Mouse (Mus musculus) intestine, postnatal 0 days (tissue): ENCODE results near the gene Jchain. TPM values are rescaled to one million over a fixed set of nuclear protein-coding genes. Genes with fewer than 3 reads are reported as not detected.

Experiments used
- ATAC-seq: fragments of 200-750 bp; cut with Nextera tagmentation; 2 replicates; pipeline ENCODE4 v1.8.0; 2017; ENCODE audit warnings: mild to moderate bottlenecking, moderate TSS enrichment, moderate library complexity
- H3K27ac ChIP-seq: fragments of 300-500 bp; sonication (generic); 2 replicates; pipeline ENCODE4 v1.5.1; 2014; ENCODE audit warnings: mild to moderate bottlenecking, low read depth, low read length, moderate library complexity
- H3K27me3 ChIP-seq: fragments of 300-500 bp; sonication (generic); replicated peaks from 2 replicates; pipeline ENCODE4 v1.6.1; 2014; ENCODE audit warnings: low read length, mixed read lengths; ENCODE audit not compliant: control insufficient read depth, insufficient read depth
- H3K36me3 ChIP-seq: fragments of 300-500 bp; sonication (generic); 2 replicates; pipeline ENCODE4 v1.6.1; 2014; ENCODE audit warnings: mild to moderate bottlenecking, moderate library complexity; ENCODE audit not compliant: control insufficient read depth, insufficient read depth
- H3K4me1 ChIP-seq: fragments of 300-500 bp; sonication (generic); replicated peaks from 2 replicates; pipeline ENCODE4 v1.6.1; 2014; ENCODE audit warnings: antibody characterized with exemption, low read length, mixed read lengths; ENCODE audit not compliant: control insufficient read depth, insufficient read depth
- H3K4me2 ChIP-seq: fragments of 300-500 bp; sonication (generic); replicated peaks from 2 replicates; pipeline ENCODE4 v1.6.1; 2014; ENCODE audit warnings: low read depth, mild to moderate bottlenecking, moderate library complexity
- H3K4me3 ChIP-seq: fragments of 300-500 bp; sonication (generic); 2 replicates; pipeline ENCODE4 v1.5.1; 2014; ENCODE audit warnings: low read depth, low read length
- H3K9ac ChIP-seq: fragments of 300-500 bp; sonication (generic); 2 replicates; pipeline ENCODE4 v1.6.1; 2014; ENCODE audit warnings: mild to moderate bottlenecking, low read depth, low read length
- H3K9me3 ChIP-seq: fragments of 300-500 bp; sonication (generic); 2 replicates; pipeline ENCODE4 v1.6.1; 2016; ENCODE audit warnings: mixed run types; ENCODE audit not compliant: control insufficient read depth
- CTCF ChIP-seq: sonication (generic); IDR thresholded peaks from 2 replicates; pipeline ENCODE4 v1.5.1; 2016; ENCODE audit warnings: low read depth, mild to moderate bottlenecking, control low read depth, antibody characterized with exemption, moderate library complexity
- WGBS: fragments of 180-500 bp; shearing (Covaris S2); extraction: QIAGEN DNeasy Blood & Tissue Kit; methylation state at CpG from one replicate; pipeline ENCODE4 v1.1.7; 2014; 5-methylcytosine and 5-hydroxymethylcytosine counted together
- polyA plus RNA-seq: library from polyadenylated mRNA; unstranded; fragments of >200 nt; fragmentation: Nextera tagmentation; extraction: Ambion mirVana; gene quantifications from 2 replicates; pipeline ENCODE4 v1.2.1, GENCODE M21; 2015

The Jchain gene
- polyA plus RNA-seq, 1 experiment from 2014 or later: not detected

GRCm38 (mm10) chr5:88565148-88566033 lies 37.7 kb upstream of the Jchain start:
- Histone ChIP-seq H3K27me3 (no peaks in the 10 kb centered on the region), H3K9me3 (no peaks in the 10 kb centered on the region), H3K4me2 (peak overlapping the region; percentile 81), H3K4me3 (peak overlapping the region; percentile 88), H3K9ac (peak overlapping the region; percentile 78), H3K27ac (peak overlapping the region; percentile 77), H3K4me1 (no peaks in the 10 kb centered on the region), H3K36me3 (0 out of 2 replicates have a peak, but pooled peaks cover 4% of the 10 kb centered on the region)
- 1% methylated on average over 70 of the region's 119 CpGs for WGBS
- peak; percentile 66 for ATAC-seq
- TF ChIP-seq CTCF: peak; percentile 33; the same call in 1 of the 2 replicates

DNA sequence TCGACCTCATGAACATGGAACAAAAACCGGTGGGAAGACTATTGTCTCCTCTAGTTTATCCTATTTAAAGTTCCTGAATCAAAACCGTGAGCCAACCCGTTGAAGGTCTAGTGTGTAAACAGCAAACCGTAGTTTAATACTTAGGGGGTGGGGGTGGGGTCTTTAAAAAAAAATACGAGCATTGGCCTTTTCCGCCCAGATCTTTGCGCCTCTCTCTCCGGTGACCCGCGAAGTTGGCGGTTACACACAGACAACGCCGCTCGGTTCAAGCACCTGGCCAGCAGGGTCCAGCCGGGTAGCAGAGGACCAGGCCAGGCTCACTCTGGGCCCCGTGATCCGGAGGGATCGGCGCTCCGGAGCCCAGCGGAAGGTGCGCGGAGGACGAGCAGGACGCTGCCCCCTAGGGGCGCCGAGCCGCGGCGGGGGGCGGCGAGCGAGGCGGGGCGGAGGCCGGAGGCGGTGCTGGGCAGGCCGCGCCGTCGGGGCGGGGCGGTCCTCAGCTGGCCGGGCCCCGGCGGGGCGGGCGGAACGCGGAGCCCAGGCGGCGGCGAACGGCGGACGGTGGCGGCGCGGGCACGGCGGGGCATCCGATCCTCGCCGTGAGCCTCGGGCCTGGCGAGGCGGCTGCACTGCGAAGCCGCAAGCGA lies 36.9 kb upstream of the Jchain start, which contains the start of gene Rufy3:
TSS of gene Rufy3 (plus strand) at position 540 of the 647 bp plus-strand sequence.
- peak within 1 kb of the TSS; percentile 81 for H3K4me2 ChIP-seq

GRCm38 (mm10) chr5:88562863-88563780 lies 35.4 kb upstream of the Jchain start:
- TF ChIP-seq CTCF: 0 out of 2 replicates have a peak, but pooled peaks have one; percentile 15
- Histone ChIP-seq H3K27ac (no peak overlapping the region), H3K36me3 (no peaks in the 10 kb centered on the region), H3K9me3 (no peaks in the 10 kb centered on the region), H3K9ac (no peak overlapping the region), H3K27me3 (no peaks in the 10 kb centered on the region), H3K4me1 (no peaks in the 10 kb centered on the region), H3K4me3 (no peak overlapping the region), H3K4me2 (no peak overlapping the region)
- ATAC-seq: no peak
- WGBS: 66% methylated on average over 8 of the region's 8 CpGs

More for the DNA sequence above, 36.9 kb upstream of the Jchain start, which contains the start of gene Rufy3:
- H3K9ac ChIP-seq: peak within 1 kb of the TSS; percentile 78
- peak; percentile 80 for TF ChIP-seq CTCF
- no peaks in the 10 kb centered on the region for H3K36me3 ChIP-seq
- peak within 1 kb of the TSS; percentile 77 for H3K27ac ChIP-seq
- H3K4me3 ChIP-seq: peak within 1 kb of the TSS; percentile 88
- no peaks in the 10 kb centered on the region for H3K9me3 ChIP-seq
- 1% methylated on average over 69 of the region's 71 CpGs for WGBS
- no peaks in the 10 kb centered on the region for H3K4me1 ChIP-seq
- H3K27me3 ChIP-seq: no peaks in the 10 kb centered on the region
- peak; percentile 90 for ATAC-seq

DNA sequence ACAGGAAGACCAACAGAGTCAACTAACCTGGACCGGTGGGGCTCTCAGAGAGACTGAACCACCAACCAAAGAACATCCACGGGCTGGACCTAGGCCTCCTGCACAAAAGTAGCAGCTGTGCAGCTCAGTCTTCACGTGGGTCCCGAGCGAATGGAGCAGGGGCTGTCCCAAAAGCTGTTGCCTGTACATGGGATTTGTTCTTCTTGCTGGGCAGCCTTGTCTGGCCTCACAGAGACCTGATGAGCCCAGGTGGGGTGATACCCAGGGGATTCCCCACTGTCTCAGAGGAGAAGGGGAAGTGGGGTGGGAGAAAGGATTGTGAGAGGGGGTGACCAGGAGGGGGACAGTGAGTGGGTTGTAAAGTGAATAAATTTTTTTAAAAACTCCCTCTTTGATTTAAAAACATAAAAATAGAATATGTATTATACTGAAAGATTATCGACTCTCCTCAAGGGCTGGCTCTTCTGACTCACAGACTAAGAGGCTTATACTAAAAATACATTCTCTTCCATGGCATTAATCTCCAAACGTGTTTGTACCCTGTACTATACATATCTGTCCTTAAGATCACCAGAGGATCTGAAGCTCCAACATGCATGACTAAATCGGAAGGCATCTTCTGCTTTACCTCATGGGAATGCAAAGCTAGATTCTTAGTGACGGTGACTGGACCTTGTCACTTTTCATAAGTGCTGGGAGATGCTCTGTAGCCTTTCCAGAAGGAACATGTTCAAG lies 33.6 kb upstream of the Jchain start:
- H3K27me3 ChIP-seq: no peaks in the 10 kb centered on the region
- H3K27ac ChIP-seq: no peak overlapping the region
- H3K4me2 ChIP-seq: no peak overlapping the region
- H3K36me3 ChIP-seq: no peaks in the 10 kb centered on the region
- no peak for ATAC-seq
- H3K4me1 ChIP-seq: no peaks in the 10 kb centered on the region
- no peak for TF ChIP-seq CTCF
- WGBS: 89% methylated on average over 9 of the region's 9 CpGs
- no peak overlapping the region for H3K9ac ChIP-seq
- H3K4me3 ChIP-seq: no peak overlapping the region
- H3K9me3 ChIP-seq: no peaks in the 10 kb centered on the region

GRCm38 (mm10) chr5:88558991-88559390 lies 31.3 kb upstream of the Jchain start:
- Histone ChIP-seq H3K27ac (no peak overlapping the region), H3K9me3 (no peaks in the 10 kb centered on the region), H3K4me1 (0 out of 2 replicates have a peak, but pooled peaks cover 13% of the 10 kb centered on the region), H3K4me3 (no peak overlapping the region), H3K4me2 (no peak overlapping the region), H3K36me3 (no peaks in the 10 kb centered on the region), H3K27me3 (no peaks in the 10 kb centered on the region), H3K9ac (no peak overlapping the region)
- no peak for ATAC-seq
- 19% methylated on average over 1 of the region's 1 CpGs for WGBS
- TF ChIP-seq CTCF: no peak
